Mouse (Mus musculus) hindbrain, embryonic 11.5 days (tissue): ENCODE data around the gene Ppara. TPM values are rescaled to one million over a fixed set of nuclear protein-coding genes. Genes with fewer than 3 reads are reported as not detected.

Experiments used
- ATAC-seq: fragments of 200-750 bp; cut with Nextera tagmentation; 2 replicates; pipeline ENCODE4 v1.8.0; 2017; ENCODE audit warnings: mild to moderate bottlenecking, moderate TSS enrichment, moderate library complexity; ENCODE audit not compliant: low FRiP score
- DNase-seq: peaks from one replicate; pipeline ENCODE4 v3.0.0-alpha.2; 2015; ENCODE audit warnings: low spot score
- H3K27ac ChIP-seq: fragments of 300-500 bp; sonication (generic); 2 replicates; pipeline ENCODE4 v1.5.1; 2014; ENCODE audit warnings: mild to moderate bottlenecking, low read depth, low read length
- H3K27me3 ChIP-seq: fragments of 300-500 bp; sonication (generic); 2 replicates; pipeline ENCODE4 v1.6.1; 2014; ENCODE audit warnings: mild to moderate bottlenecking, low read length, moderate library complexity, mixed read lengths; ENCODE audit not compliant: control insufficient read depth, insufficient read depth
- H3K36me3 ChIP-seq: fragments of 300-500 bp; sonication (generic); 2 replicates; pipeline ENCODE4 v1.6.1; 2014; ENCODE audit warnings: mild to moderate bottlenecking, low read length, moderate library complexity, mixed read lengths; ENCODE audit not compliant: control insufficient read depth, insufficient read depth
- H3K4me1 ChIP-seq: fragments of 300-500 bp; sonication (generic); replicated peaks from 2 replicates; pipeline ENCODE4 v1.6.1; 2014; ENCODE audit warnings: low read length, mixed read lengths; ENCODE audit not compliant: control insufficient read depth, insufficient read depth
- H3K4me2 ChIP-seq: fragments of 300-500 bp; sonication (generic); replicated peaks from 2 replicates; pipeline ENCODE4 v1.6.1; 2014; ENCODE audit warnings: mild to moderate bottlenecking, low read depth, low read length
- H3K4me3 ChIP-seq: fragments of 300-500 bp; sonication (generic); 2 replicates; pipeline ENCODE4 v1.5.1; 2014; ENCODE audit warnings: low read depth, low read length
- H3K9ac ChIP-seq: fragments of 300-500 bp; sonication (generic); 2 replicates; pipeline ENCODE4 v1.6.1; 2014; ENCODE audit warnings: low read depth, low read length
- H3K9me3 ChIP-seq: fragments of 300-500 bp; sonication (generic); 2 replicates; pipeline ENCODE4 v1.6.1; 2016; ENCODE audit warnings: low read length; ENCODE audit not compliant: control insufficient read depth
- WGBS: fragments of 180-500 bp; shearing (Covaris S2); extraction: QIAGEN DNeasy Blood & Tissue Kit; methylation state at CpG from one replicate; pipeline ENCODE4 v1.1.7; 2014; 5-methylcytosine and 5-hydroxymethylcytosine counted together
- microRNA counts: library from miRNA; unstranded; fragments of <30 nt; microRNA quantifications from one replicate; lab custom pipeline; 2015
- polyA plus RNA-seq: library from polyadenylated mRNA; unstranded; fragments of >200 nt; fragmentation: Nextera tagmentation; extraction: Ambion mirVana; gene quantifications from 2 replicates; pipeline ENCODE4 v1.2.1, GENCODE M21; 2014

Ppara gene
- polyA plus RNA-seq, 1 experiment from 2014 or later, result 1.5 TPM

DNA sequence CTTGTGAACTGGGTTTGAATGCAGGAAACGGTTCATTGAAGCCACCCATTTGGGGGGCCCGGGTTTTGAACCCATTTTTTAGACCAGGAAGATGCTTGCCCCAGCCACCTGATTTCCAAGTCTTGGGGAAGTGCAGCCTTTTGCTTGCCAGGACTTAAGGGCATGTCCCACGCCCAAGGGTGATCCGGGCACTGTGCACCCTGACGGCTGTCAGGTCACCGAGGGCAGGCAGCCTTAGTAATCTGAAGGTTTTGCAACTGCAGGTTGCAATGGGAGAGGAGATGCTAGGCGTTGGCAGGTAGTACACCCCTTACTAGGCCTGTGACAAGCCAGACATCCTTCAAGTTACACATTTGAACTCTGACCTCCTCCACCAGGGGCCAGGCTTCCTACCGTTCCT is 97.8 kb downstream of the Ppara start:
- no peaks in the 10 kb centered on the region for H3K27me3 ChIP-seq
- H3K4me1 ChIP-seq, result no peaks in the 10 kb centered on the region
- peak overlapping the region; percentile 67 for H3K4me2 ChIP-seq
- H3K9me3 ChIP-seq, result no peaks in the 10 kb centered on the region
- H3K27ac ChIP-seq, result no peak overlapping the region
- H3K9ac ChIP-seq, result no peak overlapping the region; the same call in 1 of the 2 replicates
- no peak for ATAC-seq
- H3K36me3 ChIP-seq, result no peaks in the 10 kb centered on the region
- DNase-seq, result no peak
- H3K4me3 ChIP-seq, result peak overlapping the region; percentile 35
- 52% methylated on average over 8 of the region's 8 CpGs for WGBS

- H3K27me3 ChIP-seq, result no peaks in the 10 kb centered on the region
- no peak for ATAC-seq
- no peak overlapping the region for H3K27ac ChIP-seq
- H3K36me3 ChIP-seq, result no peaks in the 10 kb centered on the region
- no peak overlapping the region for H3K9ac ChIP-seq
- H3K4me2 ChIP-seq, result no peak overlapping the region
- DNase-seq, result no peak
- H3K4me1 ChIP-seq, result no peaks in the 10 kb centered on the region
- no peaks in the 10 kb centered on the region for H3K9me3 ChIP-seq
- 58% methylated on average over 3 of the region's 3 CpGs for WGBS
- H3K4me3 ChIP-seq, result no peak overlapping the region
Measured at GRCm38 (mm10) chr15:85835335-85835734, 100.6 kb downstream of the Ppara start.

- Histone ChIP-seq H3K27ac (no peak overlapping the region), H3K4me3 (no peak overlapping the region), H3K36me3 (no peaks in the 10 kb centered on the region), H3K9ac (no peak overlapping the region), H3K4me1 (no peaks in the 10 kb centered on the region), H3K4me2 (no peak overlapping the region), H3K27me3 (no peaks in the 10 kb centered on the region), H3K9me3 (no peaks in the 10 kb centered on the region)
- ATAC-seq (no peak), DNase-seq (no peak)
- 96% methylated on average over 5 of the region's 5 CpGs for WGBS
Measured at GRCm38 (mm10) chr15:85836887-85837286, 102.1 kb downstream of the Ppara start.

DNA sequence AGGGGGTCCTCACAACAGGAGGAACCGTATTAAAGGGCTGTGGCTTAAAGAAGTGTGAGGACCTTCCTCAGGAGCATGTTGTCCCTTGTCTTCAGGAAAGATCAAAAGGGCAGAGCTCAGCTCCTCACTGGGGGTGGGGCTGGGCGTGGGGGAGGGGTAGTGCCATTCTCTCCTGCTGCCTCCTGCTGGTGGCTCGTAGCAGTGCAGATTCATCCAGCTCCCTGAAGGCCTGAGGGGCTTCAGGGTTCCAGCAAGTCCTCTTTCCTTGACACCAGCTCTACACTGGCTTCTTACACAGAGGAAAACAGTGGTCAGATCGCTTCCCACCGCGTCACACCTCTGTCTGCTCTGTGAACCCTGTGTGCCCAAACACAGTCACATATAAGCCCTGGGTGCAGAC is 106.2 kb downstream of the Ppara start:
- ATAC-seq, result no peak
- Histone ChIP-seq H3K36me3 (no peaks in the 10 kb centered on the region), H3K27me3 (no peaks in the 10 kb centered on the region), H3K4me1 (no peaks in the 10 kb centered on the region), H3K9ac (no peak overlapping the region), H3K27ac (no peak overlapping the region), H3K9me3 (no peaks in the 10 kb centered on the region), H3K4me2 (no peak overlapping the region), H3K4me3 (no peak overlapping the region)
- 34% methylated on average over 6 of the region's 6 CpGs for WGBS
- peak; percentile 64 for DNase-seq

- H3K4me3 ChIP-seq, result no peak overlapping the region
- DNase-seq (no peak), ATAC-seq (no peak)
- H3K36me3 ChIP-seq, result no peaks in the 10 kb centered on the region
- H3K4me1 ChIP-seq, result no peaks in the 10 kb centered on the region
- no peaks in the 10 kb centered on the region for H3K27me3 ChIP-seq
- 73% methylated on average over 5 of the region's 5 CpGs for WGBS
- no peak overlapping the region for H3K27ac ChIP-seq
- H3K9ac ChIP-seq, result no peak overlapping the region
- no peak overlapping the region for H3K4me2 ChIP-seq
- no peaks in the 10 kb centered on the region for H3K9me3 ChIP-seq
Measured at GRCm38 (mm10) chr15:85841796-85842360, 107.1 kb downstream of the Ppara start.

GRCm38 (mm10) chr15:85845071-85845470 is 110.3 kb downstream of the Ppara start:
- ATAC-seq, result no peak
- no peaks in the 10 kb centered on the region for H3K9me3 ChIP-seq
- no peak overlapping the region for H3K9ac ChIP-seq
- H3K27ac ChIP-seq, result no peak overlapping the region
- H3K4me1 ChIP-seq, result no peaks in the 10 kb centered on the region
- no peak overlapping the region for H3K4me2 ChIP-seq
- H3K4me3 ChIP-seq, result no peak overlapping the region
- H3K27me3 ChIP-seq, result no peaks in the 10 kb centered on the region
- no peak for DNase-seq
- H3K36me3 ChIP-seq, result no peaks in the 10 kb centered on the region

DNA sequence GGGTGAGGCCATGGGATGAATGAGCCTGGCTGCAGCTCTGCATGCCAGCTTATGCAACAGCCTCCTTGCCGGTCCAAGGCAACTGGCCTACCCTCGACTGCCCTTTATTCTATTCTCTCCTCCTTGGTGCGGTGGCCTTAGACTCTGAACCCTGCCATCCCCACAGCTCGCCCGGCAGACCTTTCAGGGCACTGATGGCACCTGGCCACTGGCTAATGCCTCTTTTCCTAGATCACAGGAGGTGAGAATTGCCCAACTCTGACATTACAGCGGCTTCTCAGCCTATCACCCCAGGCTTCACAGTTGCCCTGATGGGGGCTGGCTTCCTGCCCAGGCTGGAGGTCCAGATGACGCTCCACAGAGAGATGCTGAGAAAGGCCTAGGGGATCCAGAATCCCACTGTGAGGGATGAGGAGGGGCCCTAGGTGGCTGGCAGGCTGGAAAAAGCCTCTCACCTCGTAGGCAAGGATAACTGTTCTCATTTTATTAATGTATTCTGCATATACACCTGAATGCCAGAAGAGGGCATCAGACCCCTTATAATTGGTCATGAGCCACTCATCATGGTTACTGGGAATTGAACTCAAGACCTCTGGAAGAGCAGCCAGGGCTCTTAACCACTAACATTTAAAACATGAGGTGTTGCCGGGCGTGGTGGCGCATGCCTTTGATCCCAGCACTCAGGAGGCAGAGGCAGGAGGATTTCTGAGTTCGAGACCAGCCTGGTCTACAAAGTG is 117.0 kb downstream of the Ppara start:
- H3K4me2 ChIP-seq, result no peak overlapping the region
- no peak for ATAC-seq

More for the DNA sequence above, 117.0 kb downstream of the Ppara start:
- Histone ChIP-seq H3K4me1 (no peaks in the 10 kb centered on the region), H3K9ac (no peak overlapping the region), H3K27ac (no peak overlapping the region), H3K27me3 (no peaks in the 10 kb centered on the region), H3K9me3 (no peaks in the 10 kb centered on the region), H3K36me3 (no peaks in the 10 kb centered on the region), H3K4me3 (no peak overlapping the region)
- DNase-seq, result no peak
- WGBS, result 79% methylated on average over 12 of the region's 12 CpGs

MicroRNAs within 50 kb of the gene (microRNA counts, 519-probe panel; counts per million panel counts)
- microRNA mmu-let-7b (lab: Ali Mortazavi, UCI) (4,091 counts per million, percentile 38 among the panel's probes with 10 or more counts), microRNA mmu-let-7c (lab: Ali Mortazavi, UCI) (6,469 counts per million, percentile 91 among the panel's probes with 10 or more counts)

Other genes starting within 250 kb of the Ppara start
- not detected in 2 replicates for gene 7530416G11Rik, start 231.8 kb upstream of the Ppara start, polyA plus RNA-seq
- gene Wnt7b, start 152.5 kb upstream of the Ppara start, polyA plus RNA-seq, result 61.6 and 79.7 TPM in 2 replicates
- 20.2 and 22.0 TPM in 2 replicates for gene Cdpf1, start 76.7 kb downstream of the Ppara start, polyA plus RNA-seq
- gene Pkdrej, start 86.8 kb downstream of the Ppara start, polyA plus RNA-seq, result 0.02 and 0.10 TPM in 2 replicates
- 2.8 and 2.9 TPM in 2 replicates for gene Ttc38, start 97.3 kb downstream of the Ppara start, polyA plus RNA-seq
- 26.8 and 33.9 TPM in 2 replicates for gene Gtse1, start 124.8 kb downstream of the Ppara start, polyA plus RNA-seq
- gene Trmu, start 144.3 kb downstream of the Ppara start, polyA plus RNA-seq, result 30.4 and 34.6 TPM in 2 replicates